Comparison of ENCODE assay signal across 11 mouse cellular contexts in genomic region chr8:69848951-69849350, GRCm38 (mm10). TPM values are rescaled to one million over a fixed set of nuclear protein-coding genes. Genes with fewer than 3 reads are reported as not detected.
DNase-seq lines count a peak whose midpoint lies in the region; ATAC-seq lines count a peak whose summit lies in the region.
"Had no signal": no experiment of that assay in that cellular context is flagged by ENCODE, and none has a peak within 500 bp of the region (broad histone marks: within the 10 kb centered on the region; RNA-seq: fewer than 3 reads in every experiment).

No protein-coding gene starts in this region.

- no peaks in the 10 kb centered on the region for H3K9me3 ChIP-seq in stomach, embryonic 14.5 days (ENCODE audit: control insufficient read depth, low read depth, low read length)
- H3K9me3 ChIP-seq: neural tube, embryonic 13.5 days had no signal

- no peak overlapping the region for H3K27ac ChIP-seq in stomach, embryonic 14.5 days (ENCODE audit: low read length)
- H3K27ac ChIP-seq: neural tube, embryonic 13.5 days had no signal

- no peaks in the 10 kb centered on the region for H3K36me3 ChIP-seq in stomach, embryonic 14.5 days (ENCODE audit: control insufficient read depth, insufficient read depth, low read length)

- peak; percentile 64 to 82 for DNase-seq in adrenal gland, adult (ENCODE audit: inconsistent age in 2 of 2, low spot score in 1 of 2)
- DNase-seq in adrenal gland, postnatal 4 days (ENCODE audit: low spot score in 2 of 2) = no peak
- peak; percentile 64 for DNase-seq in fat pad, adult 2 months (ENCODE audit: extremely low read depth, low read depth, low spot score)
- peak; percentile 27 for DNase-seq in large intestine, adult 2 months (ENCODE audit: low read depth, low spot score)
- no peak for DNase-seq in cerebellum, postnatal 14 days
- no peak for DNase-seq in right cerebral cortex, postnatal 36 days (ENCODE audit: low spot score in 2 of 2)
- DNase-seq: layer of hippocampus, adult 9-11 months; thymus, postnatal 36 days had no signal

- H3K4me3 ChIP-seq in stomach, embryonic 14.5 days (ENCODE audit: low read depth, low read length) = no peak overlapping the region
- H3K4me3 ChIP-seq: neural tube, embryonic 13.5 days had no signal

- ATAC-seq in stomach, embryonic 14.5 days (ENCODE audit: insufficient number of reproducible peaks, insufficient read depth, low FRiP score, low read depth) = peak; percentile 64; the same call in 1 of the 2 replicates
- no peak for ATAC-seq in granulocyte monocyte progenitor cell, adult 5-6 weeks (replicated peaks; ENCODE audit: poor library complexity, severe bottlenecking)

- H3K4me1 ChIP-seq in stomach, embryonic 14.5 days (ENCODE audit: control insufficient read depth, insufficient read depth, low read length) = no peaks in the 10 kb centered on the region
- H3K4me1 ChIP-seq: neural tube, embryonic 13.5 days had no signal

- 32% methylated on average over 8 of the region's 8 CpGs for WGBS in large intestine, adult 2 months
- 68% methylated on average over 8 of the region's 8 CpGs for WGBS in stomach, embryonic 14.5 days

- H3K27me3 ChIP-seq in stomach, embryonic 14.5 days (ENCODE audit: control insufficient read depth, insufficient read depth, low read length) = no peaks in the 10 kb centered on the region
- H3K27me3 ChIP-seq: neural tube, embryonic 13.5 days had no signal

- no peak overlapping the region for H3K4me2 ChIP-seq in stomach, embryonic 14.5 days (replicated peaks; ENCODE audit: low read depth, low read length)
- H3K4me2 ChIP-seq: neural tube, embryonic 13.5 days had no signal

- H3K9ac ChIP-seq in stomach, embryonic 14.5 days (replicated peaks; ENCODE audit: low read depth, low read length) = no peak overlapping the region
- H3K9ac ChIP-seq: neural tube, embryonic 13.5 days had no signal

RNA-seq across cellular contexts. Expression of gene Pbx4, which starts 16.7 kb away (rescaled TPM):
- total RNA-seq in adrenal gland, postnatal 4 days (2021) = 1 to 10 TPM; 3.6 to 4.8 TPM
- polyA plus RNA-seq in large intestine, adult 2 months (2012; rRNA removed) = 3.3 and 6.5 TPM in 2 replicates
- polyA plus RNA-seq in stomach, embryonic 14.5 days (2014; fragmentation: Nextera tagmentation; extraction: Ambion mirVana) = 5.9 and 8.8 TPM in 2 replicates
- 7.0 and 25.1 TPM in 2 replicates for total RNA-seq in granulocyte monocyte progenitor cell, adult 5-6 weeks (2014; fragmentation: Nextera tagmentation)
- 5.6 and 9.3 TPM in 2 replicates for total RNA-seq in granulocyte monocyte progenitor cell, adult 5-6 weeks (2017)

RNA-seq across cellular contexts. Expression of gene Lpar2, which starts 26.7 kb away (rescaled TPM):
- total RNA-seq in adrenal gland, postnatal 4 days (2021) = 1 to 10 TPM; 2.8 to 3.8 TPM
- 1.1 and 2.0 TPM in 2 replicates for polyA plus RNA-seq in large intestine, adult 2 months (2012; rRNA removed)
- 1.2 and 1.6 TPM in 2 replicates for polyA plus RNA-seq in stomach, embryonic 14.5 days (2014; fragmentation: Nextera tagmentation; extraction: Ambion mirVana)
- total RNA-seq in granulocyte monocyte progenitor cell, adult 5-6 weeks (2014; fragmentation: Nextera tagmentation) = 3.0 and 9.3 TPM in 2 replicates
- total RNA-seq in granulocyte monocyte progenitor cell, adult 5-6 weeks (2017) = 1.5 and 1.9 TPM in 2 replicates

RNA-seq across cellular contexts. Expression of gene Cilp2, which starts 38.5 kb away (rescaled TPM):
- total RNA-seq in adrenal gland, postnatal 4 days (2021) = 1 to 10 TPM in 1 of 2 experiments, under 1 TPM in 1; 0.50 to 1.4 TPM
- 0.03 and 0.07 TPM in 2 replicates for polyA plus RNA-seq in large intestine, adult 2 months (2012; rRNA removed)
- 0.42 and 0.64 TPM in 2 replicates for polyA plus RNA-seq in stomach, embryonic 14.5 days (2014; fragmentation: Nextera tagmentation; extraction: Ambion mirVana)
- total RNA-seq in granulocyte monocyte progenitor cell, adult 5-6 weeks (2014; fragmentation: Nextera tagmentation) = not detected in 2 replicates
- not detected in 2 replicates for total RNA-seq in granulocyte monocyte progenitor cell, adult 5-6 weeks (2017)

RNA-seq across cellular contexts. Expression of gene Gmip, which starts 40.5 kb away (rescaled TPM):
- total RNA-seq in adrenal gland, postnatal 4 days (2021) = 10 to 100 TPM; 21.1 to 24.6 TPM
- 31.3 and 46.0 TPM in 2 replicates for polyA plus RNA-seq in large intestine, adult 2 months (2012; rRNA removed)
- 7.1 and 11.9 TPM in 2 replicates for polyA plus RNA-seq in stomach, embryonic 14.5 days (2014; fragmentation: Nextera tagmentation; extraction: Ambion mirVana)
- 53.7 and 60.9 TPM in 2 replicates for total RNA-seq in granulocyte monocyte progenitor cell, adult 5-6 weeks (2014; fragmentation: Nextera tagmentation)
- 26.4 and 43.8 TPM in 2 replicates for total RNA-seq in granulocyte monocyte progenitor cell, adult 5-6 weeks (2017)

RNA-seq across cellular contexts. Expression of gene Tssk6, which starts 53.0 kb away (rescaled TPM):
- total RNA-seq in adrenal gland, postnatal 4 days (2021) = under 1 TPM; 0.73 to 0.76 TPM
- 0.64 and 0.66 TPM in 2 replicates for polyA plus RNA-seq in large intestine, adult 2 months (2012; rRNA removed)
- 3.4 and 3.9 TPM in 2 replicates for polyA plus RNA-seq in stomach, embryonic 14.5 days (2014; fragmentation: Nextera tagmentation; extraction: Ambion mirVana)
- 0.73 TPM in 1 of 2 replicates, not detected in the other for total RNA-seq in granulocyte monocyte progenitor cell, adult 5-6 weeks (2014; fragmentation: Nextera tagmentation)
- total RNA-seq in granulocyte monocyte progenitor cell, adult 5-6 weeks (2017) = 1.5 and 2.5 TPM in 2 replicates

Comparison
In these comparisons a context has a peak if more than half of its experiments do, and no peak if none do; other contexts are left out.
1. DNase-seq: peak in adrenal gland, adult (2 of 2), fat pad, adult 2 months (single experiment) and large intestine, adult 2 months (single experiment); none in adrenal gland, postnatal 4 days (0 of 2), cerebellum, postnatal 14 days (0 of 2) and right cerebral cortex, postnatal 36 days (0 of 2).